Mouse (Mus musculus): ENCODE data around the gene Bag6. TPM values are rescaled to one million over a fixed set of nuclear protein-coding genes. Genes with fewer than 3 reads are reported as not detected.

Bag6 gene
- total RNA-seq, 2 experiments from 2014 or later, result 222 to 232 TPM

- intact Hi-C loops (cut with DNase I), result no loop called here
- no peak for DNase-seq (ENCODE audit: low spot score)
Measured at GRCm38 (mm10) chr17:35135591-35136320, 778 bp downstream of the Bag6 start.

GRCm38 (mm10) chr17:35139269-35139668 lies 4.3 kb downstream of the Bag6 start:
- intact Hi-C loops (cut with DNase I), result loop anchor here (2.0 kb wide), 1 partner anchor 24 kb away; no protein-coding TSS in a partner anchor
- DNase-seq (ENCODE audit: low spot score), result no peak

- intact Hi-C loops (cut with DNase I), result no loop called here
- DNase-seq (ENCODE audit: low spot score), result no peak
Measured at GRCm38 (mm10) chr17:35140490-35140996, 5.6 kb downstream of the Bag6 start.

GRCm38 (mm10) chr17:35141971-35142370 lies 7.0 kb downstream of the Bag6 start:
- DNase-seq (ENCODE audit: low spot score), result no peak
- intact Hi-C loops (cut with DNase I), result no loop called here

- DNase-seq (ENCODE audit: low spot score), result no peak
- intact Hi-C loops (cut with DNase I), result no loop called here
Measured at GRCm38 (mm10) chr17:35146139-35146538, 11.2 kb downstream of the Bag6 start.

GRCm38 (mm10) chr17:35147348-35147747 lies 12.4 kb downstream of the Bag6 start:
- intact Hi-C loops (cut with DNase I), result no loop called here
- DNase-seq (ENCODE audit: low spot score), result no peak

GRCm38 (mm10) chr17:35147922-35148639 lies 13.1 kb downstream of the Bag6 start:
- intact Hi-C loops (cut with DNase I), result no loop called here
- DNase-seq (ENCODE audit: low spot score), result no peak

- no peak for DNase-seq (ENCODE audit: low spot score)
- intact Hi-C loops (cut with DNase I), result no loop called here
Measured at GRCm38 (mm10) chr17:35152121-35152520, 17.1 kb downstream of the Bag6 start.

GRCm38 (mm10) chr17:35153077-35153476 lies 18.1 kb downstream of the Bag6 start:
- no peak for DNase-seq (ENCODE audit: low spot score)
- intact Hi-C loops (cut with DNase I), result no loop called here

GRCm38 (mm10) chr17:35153931-35154330 lies 19.0 kb downstream of the Bag6 start:
- intact Hi-C loops (cut with DNase I), result no loop called here
- DNase-seq (ENCODE audit: low spot score), result no peak

- intact Hi-C loops (cut with DNase I), result no loop called here
- no peak for DNase-seq (ENCODE audit: low spot score)
Measured at GRCm38 (mm10) chr17:35154616-35155015, 19.6 kb downstream of the Bag6 start.

- intact Hi-C loops (cut with DNase I), result no loop called here
- no peak for DNase-seq (ENCODE audit: low spot score)
Measured at GRCm38 (mm10) chr17:35155451-35155850, 20.5 kb downstream of the Bag6 start.

GRCm38 (mm10) chr17:35156461-35157200 lies 21.7 kb downstream of the Bag6 start:
- no peak for DNase-seq (ENCODE audit: low spot score)
- intact Hi-C loops (cut with DNase I), result no loop called here

- intact Hi-C loops (cut with DNase I), result no loop called here
- DNase-seq (ENCODE audit: low spot score), result no peak
Measured at GRCm38 (mm10) chr17:35157254-35157653, 22.3 kb downstream of the Bag6 start.

- intact Hi-C loops (cut with DNase I), result no loop called here
- no peak for DNase-seq (ENCODE audit: low spot score)
Measured at GRCm38 (mm10) chr17:35157661-35158175, 22.7 kb downstream of the Bag6 start.

GRCm38 (mm10) chr17:35158850-35159593 lies 24.0 kb downstream of the Bag6 start:
- intact Hi-C loops (cut with DNase I), result no loop called here
- DNase-seq (ENCODE audit: low spot score), result no peak

- no peak for DNase-seq (ENCODE audit: low spot score)
- intact Hi-C loops (cut with DNase I), result loop anchor here (5.0 to 10.0 kb wide), 2 partner anchors 37 to 955 kb away; partner anchors contain the start of genes Csnk2b, Gpank1 and Tap2
Measured at GRCm38 (mm10) chr17:35159638-35160037, 24.7 kb downstream of the Bag6 start.

- intact Hi-C loops (cut with DNase I), result loop anchor here (5.0 to 10.0 kb wide), 2 partner anchors 39 to 957 kb away; partner anchors contain the start of genes Csnk2b, Gpank1 and Tap2
- no peak for DNase-seq (ENCODE audit: low spot score)
Measured at GRCm38 (mm10) chr17:35161421-35161820, 26.4 kb downstream of the Bag6 start.

- DNase-seq (ENCODE audit: low spot score), result no peak
- intact Hi-C loops (cut with DNase I), result loop anchor here (2.0 to 10.0 kb wide), 3 partner anchors 23 to 957 kb away; partner anchors contain the start of genes Csnk2b, Gpank1 and Tap2
Measured at GRCm38 (mm10) chr17:35162121-35162520, 27.1 kb downstream of the Bag6 start.
